Mouse (Mus musculus): Measurements from ENCODE around the gene Otx2.
"Not testable (repeated sequence)": the region's sequence is repeated elsewhere in the genome, so short reads cannot be mapped to it uniquely, and the experiment has no call there.

Otx2 gene

DNA sequence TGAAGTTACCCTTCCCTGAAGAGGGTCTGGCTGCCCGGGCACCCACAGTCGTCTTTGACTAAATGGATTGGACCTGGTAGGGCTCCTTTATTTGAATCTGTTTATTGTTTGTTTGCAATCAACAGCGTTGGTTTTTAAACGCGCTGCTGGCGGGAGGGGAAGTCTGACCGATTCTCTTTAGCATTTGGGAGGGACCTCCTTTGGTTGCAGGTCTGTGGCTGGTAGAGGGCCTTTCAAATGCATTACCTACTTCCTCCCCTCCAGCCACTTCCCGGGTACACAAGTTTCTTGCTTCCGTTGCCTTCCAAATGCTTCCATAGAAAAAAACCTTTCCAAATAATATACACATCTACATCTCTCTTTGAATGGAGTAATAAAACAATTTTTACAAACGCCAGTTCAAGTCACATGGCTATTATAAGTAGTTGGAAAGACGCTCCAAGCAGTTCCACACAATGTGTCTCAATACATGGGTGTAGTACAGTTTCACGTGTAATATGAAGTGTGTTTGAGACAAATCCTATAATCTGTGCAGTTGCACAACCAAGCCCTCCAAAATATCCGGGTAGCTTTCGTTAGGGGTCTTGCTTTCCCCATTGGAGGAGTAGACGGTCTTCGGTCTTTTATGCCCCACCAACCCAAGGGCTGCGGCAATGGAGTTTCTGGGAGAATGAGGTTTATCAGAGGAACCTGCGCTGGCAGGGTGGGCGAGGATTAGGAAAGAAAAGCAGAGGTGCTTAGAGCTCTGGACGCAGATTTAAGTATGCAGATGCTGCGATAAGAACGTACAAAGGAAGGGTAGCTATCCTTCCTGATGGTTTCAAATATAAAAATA lies 19.7 kb downstream of the Otx2 start:
- DNase-seq (ENCODE audit: low spot score in 2 of 2) = no peak

DNA sequence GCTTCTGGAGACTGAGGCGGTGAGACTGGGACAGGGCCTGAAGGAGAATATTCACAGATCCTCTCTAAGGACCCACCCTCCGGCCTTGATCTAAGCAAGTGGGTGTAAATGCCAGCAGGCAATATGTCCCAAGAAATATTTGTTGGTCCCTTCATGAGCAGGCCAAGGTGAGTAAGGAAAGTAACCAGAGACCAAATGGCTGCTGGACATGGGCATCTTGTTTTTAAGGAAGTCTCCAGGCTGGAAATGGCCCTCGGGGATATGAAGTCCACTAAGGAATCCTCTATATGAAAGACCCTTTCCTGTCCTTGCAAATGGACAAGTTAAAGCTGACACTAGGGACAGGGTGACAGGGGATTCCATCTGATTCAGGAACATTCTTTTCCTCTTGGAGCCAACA lies 20.5 kb downstream of the Otx2 start:
- no peak for DNase-seq (ENCODE audit: low spot score in 2 of 2)

DNA sequence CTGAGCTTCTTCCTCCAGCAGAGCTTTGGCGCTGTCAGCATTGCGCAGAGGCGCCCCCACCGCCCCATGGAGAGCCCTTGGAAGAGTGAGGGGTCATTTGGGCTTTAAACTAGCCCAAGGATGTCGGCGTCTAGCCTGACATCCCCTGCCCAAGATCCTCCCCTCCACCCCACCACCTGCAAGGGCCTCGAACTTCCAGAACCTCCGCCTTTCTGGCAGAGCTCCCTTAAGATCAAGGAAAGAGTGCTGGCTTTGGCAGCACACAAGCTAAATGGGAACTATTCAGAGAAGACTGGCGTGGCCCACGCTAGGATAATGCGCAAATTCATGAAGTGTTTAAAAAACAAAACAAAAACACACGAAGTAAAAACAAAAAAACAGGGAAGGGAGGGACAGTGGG lies 21.4 kb downstream of the Otx2 start:
- no peak for DNase-seq (ENCODE audit: low spot score in 2 of 2)

DNA sequence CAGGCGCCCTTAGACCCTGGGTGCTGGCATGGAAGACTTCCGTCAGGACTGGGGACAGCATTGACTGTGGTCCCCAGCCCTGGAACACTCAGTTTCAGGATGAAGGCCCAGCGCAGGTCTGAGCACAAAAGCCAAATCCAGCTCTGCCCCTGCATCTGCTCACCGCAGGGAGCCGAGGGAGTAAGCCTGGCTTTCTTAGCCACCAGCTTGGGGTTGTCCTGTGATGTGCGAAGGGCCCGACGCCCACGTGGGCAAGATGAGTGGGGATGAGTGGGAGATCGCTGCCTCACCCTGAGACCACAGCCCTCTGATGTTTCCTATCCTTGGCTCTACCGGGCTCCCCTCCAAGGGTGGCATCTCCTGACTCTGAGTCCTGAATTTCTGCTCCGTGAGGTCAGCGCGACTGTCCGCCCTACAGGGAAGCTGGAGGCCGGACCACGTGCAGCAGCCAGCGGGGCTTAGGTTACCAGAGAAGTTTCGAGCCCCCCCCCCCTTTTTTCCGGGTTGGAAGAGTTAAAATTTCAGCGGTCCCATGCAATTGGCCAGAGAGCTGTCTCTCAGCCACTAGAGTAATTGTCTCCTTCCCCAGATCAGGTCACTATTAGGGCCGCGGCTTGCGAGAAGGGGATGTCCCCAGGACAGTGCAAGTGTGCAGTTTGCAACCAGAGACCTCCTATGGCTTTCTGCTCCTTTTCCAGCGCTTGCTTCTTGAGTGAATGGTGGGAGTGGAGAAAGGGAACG lies 22.0 kb downstream of the Otx2 start:
- DNase-seq (ENCODE audit: low spot score in 2 of 2) = no peak

DNA sequence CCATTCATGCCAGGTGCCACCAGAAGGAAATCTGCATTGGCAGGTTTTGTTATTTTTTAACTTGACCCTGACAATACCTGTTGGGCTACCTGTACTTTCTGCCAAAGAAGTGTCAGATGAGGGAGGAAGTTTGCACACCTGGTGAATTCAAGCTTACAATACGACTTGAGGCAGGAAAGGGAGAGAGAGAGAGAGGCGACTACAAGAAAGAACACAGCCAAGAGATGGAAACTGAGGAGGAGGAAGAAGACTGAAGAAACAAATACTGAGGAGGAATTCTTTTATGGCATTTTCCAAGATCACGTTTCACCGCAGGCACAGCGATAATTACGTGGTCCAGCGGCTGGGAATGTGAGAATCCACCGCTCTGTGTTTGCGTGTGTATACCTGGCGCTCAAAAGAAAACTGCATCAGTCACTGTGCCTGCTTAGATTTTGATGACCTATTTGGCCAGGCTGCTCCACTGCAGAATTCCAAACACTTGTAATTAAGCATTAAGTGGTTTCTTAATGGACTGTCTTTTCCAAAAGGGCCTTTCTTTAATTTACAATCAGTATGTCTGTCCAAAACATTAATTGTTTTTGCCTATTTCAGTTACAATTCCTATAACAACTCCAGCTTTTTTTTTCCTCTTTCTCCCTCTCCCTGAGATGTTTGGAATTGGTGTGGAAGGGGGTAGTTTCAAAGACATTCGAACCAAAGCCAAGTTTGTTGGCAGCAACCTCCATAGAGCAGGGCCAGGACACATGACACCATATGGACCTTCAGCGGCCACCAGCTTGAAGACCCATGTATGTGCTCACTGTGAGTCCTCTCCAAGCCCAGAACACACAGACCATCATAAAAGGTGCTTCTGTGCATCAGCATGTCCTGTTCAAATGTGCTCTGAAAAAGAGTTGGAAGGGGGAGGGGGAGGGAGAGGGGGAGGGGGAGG lies 31.9 kb downstream of the Otx2 start:
- DNase-seq (ENCODE audit: low spot score in 2 of 2) = no peak

DNA sequence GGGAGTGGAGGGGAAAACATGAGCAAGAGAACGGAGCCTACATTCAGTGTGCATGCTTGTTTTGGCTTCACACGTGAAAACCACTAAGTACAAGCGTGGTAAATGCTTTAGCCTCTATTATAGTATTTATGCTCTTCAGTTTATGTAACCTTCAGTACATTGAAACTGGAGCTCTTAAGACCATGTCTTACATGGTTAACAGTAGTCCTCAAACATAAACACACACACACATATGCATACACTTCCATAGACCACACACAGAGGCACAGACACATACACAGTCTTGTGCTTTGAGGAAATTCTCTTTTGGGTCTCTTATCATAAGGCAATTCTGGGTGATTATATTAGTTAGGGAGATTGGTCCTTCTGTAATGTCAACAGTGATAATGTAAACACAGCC lies 40.5 kb downstream of the Otx2 start:
- no peak for DNase-seq (ENCODE audit: low spot score in 2 of 2)

DNA sequence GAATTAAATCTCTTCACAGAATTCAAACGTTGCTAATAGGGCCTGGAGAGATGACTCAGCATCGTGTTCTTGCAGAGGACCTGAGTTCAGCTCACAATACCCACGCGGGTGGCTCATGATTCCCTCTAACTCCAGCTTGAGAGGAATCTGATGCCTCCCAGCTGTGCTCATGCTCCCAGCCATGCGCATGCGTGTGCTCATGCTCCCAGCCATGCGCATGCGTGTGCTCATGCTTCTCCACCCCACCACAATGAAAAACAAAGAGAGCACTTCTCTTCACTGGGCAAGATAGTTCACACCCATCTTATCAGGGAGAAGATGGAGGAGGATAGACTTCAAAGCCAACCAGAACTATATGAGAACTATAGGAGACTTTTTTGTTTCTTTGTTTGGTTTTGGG lies 41.3 kb downstream of the Otx2 start:
- no peak for DNase-seq (ENCODE audit: low spot score in 2 of 2)

DNA sequence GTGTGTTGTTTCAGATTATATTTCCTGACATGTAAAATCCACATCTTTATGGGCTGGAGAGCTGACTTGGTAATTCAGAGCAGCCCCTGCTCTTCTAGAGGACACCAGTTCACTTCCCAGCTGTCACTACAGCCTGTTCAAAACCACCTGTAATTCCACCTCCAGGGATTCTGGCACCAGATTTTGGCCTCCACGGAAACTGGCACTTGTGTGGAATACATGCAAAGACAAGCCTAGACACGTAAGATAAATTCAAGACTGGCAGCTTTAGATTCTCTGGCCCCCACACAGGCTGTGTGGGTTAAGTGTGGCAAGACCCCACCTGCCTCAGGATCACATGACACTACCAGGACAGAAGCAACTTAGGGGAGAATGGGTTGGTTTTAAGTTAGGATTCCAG lies 42.1 kb downstream of the Otx2 start:
- DNase-seq (ENCODE audit: low spot score in 2 of 2) = no peak

DNA sequence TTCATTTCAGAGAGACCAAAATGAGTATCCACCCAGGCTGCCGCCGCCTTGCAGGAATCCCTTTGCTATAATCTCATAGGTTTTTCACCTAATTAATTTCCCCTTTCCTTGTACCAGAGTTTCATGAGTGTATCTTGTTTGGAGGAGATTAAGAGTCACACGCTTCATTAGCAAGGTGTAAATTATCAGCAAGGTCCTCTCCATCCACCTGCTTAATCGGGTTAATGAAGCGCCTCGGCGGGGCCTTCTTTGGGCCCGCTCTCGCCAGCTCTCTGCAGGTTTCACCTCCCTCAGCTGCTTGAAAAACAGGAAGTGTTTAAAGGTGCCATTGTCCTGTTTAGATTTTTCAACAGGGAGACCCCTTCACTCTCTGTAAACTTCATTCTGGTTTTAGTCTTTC lies 44.2 kb downstream of the Otx2 start:
- no peak for DNase-seq (ENCODE audit: low spot score in 2 of 2)

DNA sequence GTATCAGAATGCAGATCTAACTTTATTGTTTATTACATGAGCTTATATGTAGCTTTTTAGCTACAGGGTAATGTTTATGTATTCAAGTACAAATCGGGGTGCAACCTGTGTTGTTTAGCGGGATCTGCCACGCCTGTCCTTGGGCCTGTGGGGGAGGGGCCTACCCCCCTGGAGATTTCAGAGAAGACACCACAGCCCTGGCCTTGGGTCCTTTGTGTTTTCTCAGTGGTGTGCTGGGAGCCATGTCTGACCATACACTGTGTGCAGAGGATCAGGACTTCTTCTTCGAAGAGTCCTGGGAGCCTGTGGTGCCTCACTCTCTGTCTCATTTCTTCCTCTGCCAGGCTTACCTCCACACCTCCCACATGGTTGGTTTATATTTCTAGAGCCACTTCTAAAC lies 47.3 kb downstream of the Otx2 start:
- DNase-seq (ENCODE audit: low spot score in 2 of 2) = no peak

DNA sequence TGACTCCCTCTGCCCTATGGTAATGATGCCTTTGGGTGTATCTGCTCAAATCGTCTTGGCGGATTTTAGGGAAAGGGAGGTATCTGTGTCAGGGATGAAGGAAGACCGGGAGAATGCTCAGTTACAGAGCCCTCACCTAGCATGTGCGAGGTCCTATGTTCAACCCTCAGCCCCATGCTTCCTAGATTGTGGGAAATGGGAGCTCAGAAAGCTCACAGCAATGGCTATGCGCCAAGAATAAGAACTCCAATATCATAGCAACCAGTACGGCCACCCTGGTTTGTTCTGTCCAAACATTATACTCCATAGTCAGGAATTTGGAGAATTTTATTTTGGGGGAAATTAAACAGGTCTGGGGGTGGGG lies 48.3 kb downstream of the Otx2 start:
- DNase-seq (ENCODE audit: low spot score in 2 of 2) = no peak

DNA sequence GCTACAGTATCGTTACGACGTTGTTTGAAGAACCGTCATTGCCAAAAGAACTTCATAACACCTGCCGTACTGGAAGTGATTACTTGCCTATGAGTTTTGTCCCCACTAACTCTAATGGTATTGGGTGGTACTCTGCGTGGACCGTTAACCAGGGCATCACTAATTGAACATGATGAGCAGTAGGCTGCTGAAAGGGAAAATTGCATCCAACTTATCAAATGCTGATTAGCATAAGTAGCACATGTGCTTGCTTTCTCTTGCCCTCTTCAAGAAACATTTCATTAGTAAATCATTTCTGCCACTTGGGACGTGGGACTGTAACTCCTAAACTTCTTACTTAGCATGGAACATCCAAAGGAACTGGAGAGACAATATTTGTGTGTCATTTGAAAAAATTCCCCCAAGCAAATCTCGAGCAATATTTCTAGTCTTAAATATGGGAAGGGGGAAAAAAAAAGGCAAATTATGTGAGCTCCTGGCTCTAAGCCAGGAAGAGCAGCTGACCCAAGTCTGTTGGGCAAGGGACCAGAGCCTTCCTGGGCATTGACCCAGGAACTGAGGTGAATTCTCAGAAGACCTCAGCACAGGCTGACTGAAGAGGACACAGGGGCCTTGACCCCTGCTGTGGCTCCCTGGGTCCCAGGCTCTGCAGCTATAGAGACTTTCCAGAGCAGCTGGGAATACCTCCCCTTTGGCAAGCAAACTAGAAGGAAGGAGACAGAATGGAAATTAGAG lies 48.9 kb downstream of the Otx2 start:
- peak in 1 of 2 experiments; percentile 20 for DNase-seq (ENCODE audit: low spot score in 2 of 2)

DNA sequence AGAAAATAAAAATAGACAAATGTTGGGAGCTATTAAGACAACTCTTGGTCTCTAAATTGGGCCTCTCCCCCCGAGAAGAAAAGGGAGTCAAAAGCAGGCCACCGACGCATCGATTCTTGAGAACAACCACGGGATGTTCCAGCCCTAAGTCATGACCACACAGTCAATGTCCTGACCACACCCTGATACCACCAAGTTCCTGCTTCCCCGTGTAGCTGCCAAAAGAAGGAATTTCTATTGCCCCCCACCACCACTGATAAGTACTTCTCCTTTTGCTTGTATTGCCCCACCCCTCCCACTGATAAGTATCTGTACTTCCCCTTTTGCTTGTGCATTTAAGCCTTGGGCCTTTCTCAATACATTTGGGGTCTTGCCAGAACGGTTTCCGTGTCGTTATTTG lies 50.9 kb downstream of the Otx2 start:
- DNase-seq (ENCODE audit: low spot score in 2 of 2) = not testable (repeated sequence)

DNA sequence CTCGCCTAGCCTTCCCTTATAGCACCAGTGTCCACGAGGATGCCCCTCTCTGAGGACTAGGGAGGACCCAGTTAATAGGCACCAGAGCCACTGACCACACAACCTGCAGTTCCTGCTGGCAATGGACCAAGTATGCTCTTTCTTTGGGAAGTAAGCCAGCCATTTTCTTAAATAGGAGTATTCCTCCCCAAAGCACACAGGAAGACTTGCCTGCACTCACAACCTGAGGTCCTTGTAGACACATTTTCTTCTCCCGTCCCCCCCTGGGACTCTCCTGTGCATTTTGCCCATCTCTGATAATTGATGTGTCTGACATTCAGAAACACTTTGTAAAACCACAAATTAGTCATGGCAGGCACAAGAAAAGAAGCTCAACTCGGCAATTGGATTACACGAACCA lies 57.3 kb downstream of the Otx2 start:
- no peak for DNase-seq (ENCODE audit: low spot score in 2 of 2)

DNA sequence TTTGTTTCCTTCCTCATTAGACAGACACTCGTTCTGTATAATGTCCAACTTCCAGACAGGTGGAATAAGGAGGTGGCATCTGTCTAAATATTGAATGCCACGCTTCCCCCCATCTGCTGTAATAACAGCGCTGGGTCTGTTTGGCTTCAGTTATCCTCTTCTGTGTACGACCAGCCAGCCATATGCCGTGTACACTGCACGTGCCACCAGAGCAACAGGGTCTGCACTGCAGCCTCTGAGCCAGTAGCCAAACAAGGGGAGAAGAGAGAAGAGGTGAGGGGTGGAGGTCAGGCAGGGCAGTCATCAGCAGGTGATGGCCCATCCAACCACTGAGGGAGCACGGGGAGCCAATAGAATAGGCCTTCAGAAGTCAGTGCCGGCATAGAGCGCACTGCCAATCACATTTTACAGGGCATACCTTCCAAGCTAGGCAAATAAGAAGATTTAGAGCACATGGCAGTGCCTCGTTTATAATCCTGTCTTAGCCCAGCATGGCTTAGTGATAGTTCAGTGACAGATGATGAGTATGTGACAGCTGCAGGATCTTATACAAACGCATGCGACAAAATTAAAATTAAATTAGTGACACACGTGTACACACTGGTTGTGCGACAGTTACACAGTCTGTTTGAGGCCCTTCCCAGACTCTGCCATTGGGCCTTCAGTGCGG lies 64.8 kb downstream of the Otx2 start:
- DNase-seq (ENCODE audit: low spot score in 2 of 2) = no peak

Measured in urinary bladder, postnatal 4 days (tissue).